Mouse (Mus musculus) neural tube, embryonic 10.5 days (tissue): ENCODE results near the gene Rbm48.
A peak's percentile ranks its signal among the peaks of the same experiment; 100 is the strongest.

ENCODE experiments used
- DNase-seq: peaks from one replicate; pipeline ENCODE4 v3.0.0-alpha.2; 2017; ENCODE audit warnings: low spot score; ENCODE audit errors: extremely low spot score

The Rbm48 gene

DNA sequence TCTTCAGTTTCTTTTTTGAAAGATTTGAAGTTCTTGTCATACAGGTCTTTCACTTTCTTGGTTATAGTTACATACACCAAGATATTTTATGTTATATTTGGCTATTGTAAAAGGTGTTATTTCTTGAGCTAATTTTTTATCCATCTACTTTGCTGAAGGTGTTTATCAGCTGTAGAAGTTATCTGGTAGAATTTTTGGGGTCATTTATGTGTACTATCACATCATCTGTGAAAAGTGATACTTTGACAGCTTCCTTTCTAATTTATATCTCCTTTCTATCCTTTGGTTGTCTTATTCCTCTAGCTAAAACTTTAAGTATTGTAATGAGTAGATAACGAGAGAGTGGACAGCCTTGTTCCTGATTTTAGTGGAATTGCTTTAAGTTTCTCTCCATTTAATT, 44.9 kb downstream of the Rbm48 start:
- DNase-seq, result no peak

DNA sequence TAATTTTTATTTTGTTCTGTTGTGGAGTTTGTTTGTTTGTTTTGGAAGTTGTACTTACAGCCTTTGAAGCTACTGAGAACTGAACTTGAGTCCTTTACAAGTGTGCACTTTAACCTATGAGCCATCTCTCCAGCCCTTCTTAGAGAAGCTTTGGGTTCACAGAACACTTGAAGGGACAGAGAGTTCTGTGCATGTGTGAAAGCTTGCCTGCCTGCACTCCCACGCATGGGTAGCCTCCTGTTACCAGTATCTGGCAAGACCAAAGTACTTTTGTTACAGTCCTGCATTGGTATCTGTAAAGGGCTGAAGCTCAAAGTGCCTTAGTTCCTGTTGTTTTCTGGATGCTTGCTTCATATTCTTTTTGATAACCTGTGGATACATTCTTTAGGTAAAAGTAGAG, 50.2 kb downstream of the Rbm48 start:
- DNase-seq, result no peak

DNA sequence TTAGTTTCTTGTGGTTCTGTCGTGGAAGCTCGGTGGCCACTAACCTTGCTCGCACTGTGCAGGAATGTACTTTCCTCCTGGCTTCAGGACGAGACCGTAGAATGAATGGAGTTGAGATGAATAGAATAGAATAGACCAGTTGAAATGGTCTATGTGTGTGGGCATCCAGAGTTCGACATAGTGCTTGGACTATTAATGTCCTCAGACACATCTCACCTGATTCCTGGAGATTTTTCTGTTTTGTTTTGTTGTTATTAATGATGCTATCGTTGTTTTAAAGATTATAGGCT, 52.0 kb downstream of the Rbm48 start:
- no peak for DNase-seq

DNA sequence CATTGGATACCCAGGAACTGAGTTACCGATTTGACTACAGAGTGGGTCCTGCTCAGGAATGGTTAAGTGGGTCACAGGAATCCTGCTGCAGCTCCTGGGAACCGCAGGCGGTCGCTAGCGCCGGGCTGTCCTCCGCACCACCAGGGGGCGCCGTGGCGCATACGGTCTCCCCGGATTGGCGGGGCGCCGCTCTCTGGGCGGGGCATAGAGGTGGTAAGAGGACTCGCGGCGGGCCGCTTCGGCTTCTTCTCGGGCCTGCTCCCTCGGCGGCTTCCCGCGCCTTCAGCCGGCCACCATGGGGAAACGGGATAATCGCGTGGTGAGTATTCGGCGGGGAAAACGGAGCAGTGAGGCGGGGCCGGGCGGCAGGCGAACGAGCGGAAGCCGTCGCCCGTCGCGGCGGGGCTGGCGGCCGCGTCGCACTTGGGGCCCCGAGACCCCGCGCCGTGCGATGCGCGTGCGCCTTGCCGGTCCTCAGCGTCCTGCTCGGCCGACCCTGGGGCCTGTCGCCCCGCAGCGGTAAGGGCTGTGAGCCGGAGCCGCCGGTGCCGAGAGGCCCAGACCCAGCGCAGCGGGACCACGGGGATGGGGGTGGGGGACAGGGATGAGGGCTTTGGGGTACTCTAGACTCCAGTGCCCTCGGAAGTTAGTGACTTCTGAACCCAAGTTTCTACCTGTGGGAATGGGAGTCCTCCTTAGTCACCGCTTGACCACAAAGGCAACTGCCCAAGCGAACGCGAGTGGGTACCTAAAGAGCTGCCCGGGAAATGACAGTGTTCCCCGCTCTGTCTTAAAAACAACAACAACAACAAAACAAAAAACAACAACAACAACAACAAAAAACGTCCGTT, 52.5 kb downstream of the Rbm48 start, which contains the start of gene Fam133b:
Gene Fam133b (plus strand): TSS at position 205 of the 851 bp plus-strand sequence.
- peak; percentile 98 for DNase-seq

DNA sequence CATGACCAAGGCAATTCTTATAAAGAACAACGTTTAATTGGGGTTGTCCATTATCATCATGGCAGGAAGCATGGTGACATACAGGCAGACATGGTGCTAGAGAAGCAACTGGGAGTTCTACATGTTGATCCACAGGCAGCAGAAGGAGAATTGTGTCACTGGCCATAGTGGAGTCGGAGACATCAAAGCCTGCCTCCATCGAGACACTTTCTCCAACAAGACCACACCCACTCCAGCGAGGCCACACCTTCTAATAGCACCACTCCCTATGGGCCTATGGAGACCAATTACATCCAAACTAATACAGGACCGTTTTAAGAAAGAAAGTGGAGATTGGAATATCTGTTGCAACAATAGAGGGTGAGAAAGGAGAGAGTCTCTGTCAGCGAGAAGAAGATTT, 54.5 kb downstream of the Rbm48 start:
- no peak for DNase-seq

DNA sequence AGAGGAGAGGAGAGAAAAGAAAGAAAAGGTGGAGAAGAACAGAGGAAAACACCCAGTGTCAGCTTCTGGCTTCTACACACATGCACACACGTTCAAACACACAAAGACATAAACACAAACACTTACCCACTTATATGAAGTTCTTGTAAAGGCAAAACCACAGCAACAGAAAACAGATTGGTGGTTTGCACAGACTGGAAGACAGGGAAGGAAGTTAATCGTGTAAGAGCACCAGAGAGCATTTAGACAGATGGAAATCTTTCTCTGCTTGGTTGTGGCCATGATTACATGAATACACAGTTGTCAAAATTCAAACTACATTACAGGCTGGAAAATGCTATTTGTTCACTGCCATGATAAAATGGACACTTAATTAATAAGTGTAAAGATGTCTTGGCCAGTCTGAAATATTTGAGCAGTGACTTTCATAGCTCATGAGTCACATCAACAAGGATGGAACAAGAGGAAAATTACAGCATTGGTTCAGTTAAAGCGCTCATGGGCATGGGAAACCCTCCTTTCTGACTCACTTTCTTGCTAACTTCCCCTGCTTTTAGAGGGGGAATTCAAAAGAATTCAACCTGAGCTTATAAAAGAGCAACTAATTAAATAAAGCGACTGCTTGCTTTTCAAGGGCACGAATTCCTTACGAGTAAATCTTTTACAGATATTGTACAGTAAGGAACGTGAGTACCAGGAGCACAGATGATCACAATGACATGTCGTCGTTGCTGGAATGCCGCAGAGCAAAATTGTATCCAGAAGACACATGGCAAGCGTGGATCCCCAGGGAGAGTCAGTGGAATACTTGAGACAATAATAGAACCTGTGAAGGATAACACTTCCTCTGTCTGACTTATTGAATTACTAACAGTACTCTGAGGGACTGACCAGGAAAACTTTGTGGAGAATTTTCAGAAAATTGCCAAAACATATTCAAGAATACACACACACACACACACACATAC, 57.6 kb downstream of the Rbm48 start:
- DNase-seq, result no peak

DNA sequence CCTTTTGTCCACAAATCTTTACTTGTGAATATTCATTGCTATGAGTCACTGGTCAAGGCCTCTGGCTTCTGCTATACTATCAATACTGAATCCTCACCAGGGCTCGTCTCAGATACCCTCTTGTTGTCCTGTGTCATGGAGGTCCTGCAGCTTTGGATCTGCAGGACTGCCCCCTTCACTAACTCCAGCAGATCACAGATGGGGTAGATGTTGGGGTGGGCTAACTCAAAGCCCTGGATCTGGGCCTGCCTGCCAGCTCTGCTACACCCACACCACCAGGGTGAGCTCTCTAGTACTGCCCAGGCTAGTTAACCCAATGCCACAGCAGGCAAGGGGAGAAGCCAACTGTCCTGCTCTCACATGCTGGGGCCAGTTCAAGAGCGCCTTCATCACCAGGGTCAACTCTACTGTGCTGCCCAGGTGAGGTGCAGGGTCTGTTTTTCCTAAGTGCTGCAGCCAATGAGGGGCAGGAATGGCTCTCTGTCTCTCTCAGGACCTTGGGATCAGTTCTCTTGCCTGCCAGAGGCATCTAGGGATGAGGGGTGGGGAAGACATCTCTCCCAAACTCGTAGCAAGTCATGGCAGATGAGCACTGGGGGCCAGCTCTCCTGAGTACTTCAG, 59.7 kb downstream of the Rbm48 start:
- DNase-seq, result no peak
